Mouse (Mus musculus) telencephalon, adult 2 months (tissue): Measurements from ENCODE around the gene St13.
"Not testable (repeated sequence)": the region's sequence is repeated elsewhere in the genome, so short reads cannot be mapped to it uniquely, and the experiment has no call there.

ENCODE experiments used
- DNase-seq: peaks from one replicate; pipeline ENCODE4 v3.0.0-alpha.2; 2011; ENCODE audit warnings: low read depth, low spot score

The St13 gene

DNA sequence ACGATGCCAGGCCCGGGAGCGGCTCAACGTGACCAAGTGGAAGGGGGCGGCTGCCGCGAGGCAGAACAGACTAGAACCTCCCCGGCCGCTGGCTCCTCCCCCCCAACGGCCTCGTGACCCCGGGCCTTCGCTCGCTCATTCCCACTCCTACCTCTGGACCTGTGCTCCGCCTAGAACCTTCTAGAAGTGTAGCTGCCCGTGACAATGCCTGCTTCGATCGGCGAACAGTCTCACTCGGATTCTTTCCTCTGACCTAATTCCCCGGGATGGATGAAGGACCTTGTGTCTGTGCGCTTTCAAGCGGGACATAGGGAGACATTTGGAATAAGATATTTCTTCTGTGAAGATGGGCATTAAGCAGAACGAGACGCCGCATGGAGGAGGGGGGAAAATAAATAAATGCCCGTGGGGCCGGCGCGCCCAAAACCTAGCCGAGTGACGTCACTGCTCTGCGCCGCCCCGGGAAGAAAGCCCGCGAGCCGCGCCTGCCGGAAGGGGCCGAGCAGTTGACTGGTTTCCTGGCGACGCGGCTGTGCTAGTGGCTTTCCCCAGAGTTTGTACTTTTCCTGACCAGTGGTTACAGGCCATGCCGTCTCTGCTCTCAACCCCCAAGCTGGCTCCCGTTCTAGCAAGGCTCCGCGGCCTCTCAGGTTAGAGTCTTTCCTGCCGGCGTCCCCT lies at the start of gene St13, which contains the start of gene Xpnpep3:
TSS of gene St13 (minus strand) at position 440 of the 678 bp plus-strand sequence.
TSS of gene Xpnpep3 (plus strand) at position 501 of the 678 bp plus-strand sequence.
- DNase-seq, result peak; percentile 93

- DNase-seq, result peak; percentile 50
Observed at GRCm38 (mm10) chr15:81448463-81448862, 48.6 kb upstream of the St13 start.

DNA sequence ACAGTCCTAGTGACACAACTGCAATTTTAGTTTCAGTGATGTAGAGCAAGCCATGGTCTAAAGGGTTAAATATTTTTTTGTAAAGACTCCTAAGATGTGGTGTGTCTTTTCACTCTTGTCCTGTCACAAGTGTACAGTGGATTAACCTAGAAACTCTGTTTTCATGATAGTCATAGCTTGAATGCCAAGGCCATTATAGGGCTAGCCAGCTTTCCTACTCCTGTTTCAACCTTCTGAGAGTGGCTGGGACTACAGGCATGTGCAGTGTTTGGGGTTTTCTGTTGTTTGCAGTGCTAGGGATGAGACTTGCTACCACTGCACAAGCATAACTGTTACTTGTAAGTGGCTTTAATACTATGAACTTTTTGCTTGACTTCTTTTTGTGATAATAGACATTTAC lies 39.4 kb upstream of the St13 start:
- DNase-seq, result no peak

DNA sequence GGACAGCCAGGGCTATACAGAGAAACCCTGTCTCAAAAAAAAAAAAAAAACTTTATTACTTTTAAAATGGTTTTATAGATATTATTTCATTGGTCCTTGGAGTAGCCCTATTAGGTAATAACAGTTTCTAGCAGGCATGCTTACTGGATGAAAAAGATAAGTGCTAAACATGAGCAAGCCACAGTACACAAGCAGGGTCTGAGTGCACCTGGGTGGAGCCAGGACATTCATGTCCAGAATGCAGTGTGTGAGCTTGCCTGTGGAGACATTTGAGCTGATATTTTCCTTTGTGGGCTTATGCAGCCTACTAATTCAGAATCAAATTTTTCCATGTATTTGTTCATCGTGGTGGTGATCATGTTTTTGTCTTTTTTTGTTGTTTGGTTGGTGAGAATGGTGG lies 38.5 kb upstream of the St13 start:
- DNase-seq, result no peak

DNA sequence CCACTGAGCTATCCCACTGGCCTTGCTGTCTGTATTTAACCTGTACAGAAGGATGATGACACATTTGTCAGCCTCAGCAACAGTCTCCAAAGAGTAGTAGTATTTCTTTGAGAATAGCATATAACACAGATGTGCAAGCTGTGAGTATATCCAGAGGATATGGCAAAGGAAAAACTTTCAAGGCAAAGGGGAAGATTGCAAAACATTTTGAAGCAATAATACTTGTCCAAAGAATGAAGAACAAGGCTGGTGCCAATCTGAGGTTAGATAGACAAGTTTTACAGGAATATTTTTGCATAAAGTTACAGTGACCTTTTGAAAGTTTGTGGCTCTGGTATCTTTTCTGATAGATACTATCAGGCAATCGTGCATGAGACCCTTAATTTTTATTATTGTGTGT lies 31.3 kb upstream of the St13 start:
- DNase-seq, result no peak

DNA sequence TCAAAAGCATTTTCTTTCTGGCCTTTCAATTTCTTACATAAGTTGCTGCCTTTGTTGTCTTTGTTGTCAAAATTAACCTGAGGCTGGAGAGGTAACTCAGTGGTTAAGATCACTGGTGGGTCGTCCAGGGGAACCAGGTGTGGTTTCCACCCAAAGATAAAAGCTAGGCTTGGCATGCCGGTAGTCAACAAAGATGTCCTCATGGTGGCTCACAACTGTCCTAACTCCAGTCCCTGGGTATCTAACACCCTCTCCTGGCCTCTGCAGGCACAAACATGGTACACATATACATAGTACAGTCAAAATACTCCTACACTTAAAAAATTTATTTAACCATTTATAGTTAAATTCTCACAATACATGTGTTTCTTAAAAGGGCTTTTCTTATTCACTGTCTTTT lies 28.1 kb upstream of the St13 start:
- DNase-seq, result no peak

DNA sequence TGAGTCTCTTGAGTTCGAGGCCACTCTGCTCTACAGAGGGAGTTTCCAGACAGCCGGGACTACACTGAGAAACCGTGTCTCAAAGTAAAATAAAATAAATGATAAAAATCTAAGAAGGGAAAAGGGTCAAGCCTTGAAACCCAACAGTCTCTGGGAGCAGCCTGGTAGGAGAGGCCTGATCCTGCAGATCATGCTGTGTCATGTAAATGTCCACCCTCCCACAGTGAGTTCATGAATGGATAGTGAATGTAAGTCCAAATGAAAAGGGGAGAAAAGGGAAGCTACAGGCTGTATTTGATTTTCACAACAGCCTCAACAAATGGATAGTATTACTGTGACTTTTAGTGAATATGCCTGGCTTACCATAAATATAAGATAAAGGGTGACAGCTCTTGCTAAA lies 25.4 kb upstream of the St13 start:
- DNase-seq, result no peak

GRCm38 (mm10) chr15:81422156-81422681 lies 22.3 kb upstream of the St13 start:
- no peak for DNase-seq

DNA sequence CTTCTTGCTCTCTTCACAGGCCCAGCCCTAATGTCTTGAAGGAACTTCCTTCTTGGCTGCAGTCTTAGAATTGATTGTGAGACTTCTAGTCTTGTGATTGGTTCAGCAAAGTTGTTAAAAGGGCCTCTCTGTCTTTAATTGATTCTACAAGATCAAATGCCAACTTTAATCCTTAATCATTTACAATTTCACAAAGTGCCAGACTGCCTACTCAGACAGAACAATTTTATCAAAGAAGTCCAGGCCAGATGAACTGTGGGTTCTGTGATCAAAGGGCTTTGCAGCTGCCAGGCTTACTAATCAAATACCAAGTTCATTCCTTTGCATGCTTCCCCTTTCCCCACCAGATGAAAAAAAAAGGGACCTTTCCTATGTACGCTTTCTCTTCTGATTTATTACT lies 21.6 kb upstream of the St13 start:
- peak; percentile 5 for DNase-seq

- DNase-seq, result no peak
Observed at GRCm38 (mm10) chr15:81418065-81418464, 18.2 kb upstream of the St13 start.

GRCm38 (mm10) chr15:81416763-81417310 lies 17.0 kb upstream of the St13 start:
- not testable (repeated sequence) for DNase-seq

- DNase-seq, result no peak
Observed at GRCm38 (mm10) chr15:81408199-81408598, 8.3 kb upstream of the St13 start, which contains the start of gene Dnajb7. TSS of gene Dnajb7 (minus strand) at chr15:81408299.

- no peak for DNase-seq
Observed at GRCm38 (mm10) chr15:81405008-81405407, 5.1 kb upstream of the St13 start.

- DNase-seq, result no peak
Observed at GRCm38 (mm10) chr15:81399297-81399637, 610 bp downstream of the St13 start.

DNA sequence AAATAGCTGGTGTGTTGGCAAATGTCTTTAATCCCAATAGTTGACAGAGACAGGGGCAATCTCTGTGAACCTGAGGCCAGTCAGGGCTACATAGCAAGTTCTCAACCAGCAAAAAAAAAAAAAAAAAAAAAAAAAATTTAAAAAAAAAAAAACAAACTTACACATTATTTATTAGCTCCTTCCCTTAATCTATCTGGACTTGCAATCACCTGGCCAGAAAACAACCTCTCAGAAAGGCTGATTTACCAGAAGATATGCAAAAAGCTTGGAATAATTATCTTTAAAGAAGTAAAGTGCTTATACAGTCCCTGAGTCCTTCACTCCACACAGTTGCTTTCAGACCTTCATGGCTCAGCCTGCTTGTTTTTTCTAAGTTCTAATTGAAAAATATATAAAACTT lies 1.7 kb downstream of the St13 start:
- no peak for DNase-seq

GRCm38 (mm10) chr15:81394211-81394915 lies 5.5 kb downstream of the St13 start:
- DNase-seq, result no peak

GRCm38 (mm10) chr15:81392997-81393396 lies 6.9 kb downstream of the St13 start:
- DNase-seq, result peak; percentile 9

DNA sequence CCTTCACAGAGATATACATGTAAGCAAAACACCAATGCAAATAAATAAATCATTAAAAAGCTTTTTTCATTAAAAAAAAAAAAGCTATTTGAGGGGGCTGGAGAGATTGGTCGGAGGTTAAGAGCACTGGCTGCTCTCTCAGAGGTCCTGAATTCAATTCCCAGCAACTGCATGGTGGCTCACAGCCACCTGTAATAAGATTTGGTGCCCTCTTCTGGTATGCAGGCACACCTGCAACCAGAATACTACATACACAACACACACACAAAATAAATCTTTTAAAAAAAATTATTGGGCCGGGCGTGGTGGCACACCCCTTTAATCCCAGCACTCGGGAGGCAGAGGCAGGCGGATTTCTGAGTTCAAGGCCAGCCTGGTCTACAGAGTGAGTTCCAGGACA lies 13.6 kb downstream of the St13 start:
- DNase-seq, result no peak

- no peak for DNase-seq
Observed at GRCm38 (mm10) chr15:81378845-81379244, 21.0 kb downstream of the St13 start.

- DNase-seq, result no peak
Observed at GRCm38 (mm10) chr15:81374621-81375020, 25.3 kb downstream of the St13 start.

GRCm38 (mm10) chr15:81370356-81370755 lies 29.5 kb downstream of the St13 start:
- no peak for DNase-seq

DNA sequence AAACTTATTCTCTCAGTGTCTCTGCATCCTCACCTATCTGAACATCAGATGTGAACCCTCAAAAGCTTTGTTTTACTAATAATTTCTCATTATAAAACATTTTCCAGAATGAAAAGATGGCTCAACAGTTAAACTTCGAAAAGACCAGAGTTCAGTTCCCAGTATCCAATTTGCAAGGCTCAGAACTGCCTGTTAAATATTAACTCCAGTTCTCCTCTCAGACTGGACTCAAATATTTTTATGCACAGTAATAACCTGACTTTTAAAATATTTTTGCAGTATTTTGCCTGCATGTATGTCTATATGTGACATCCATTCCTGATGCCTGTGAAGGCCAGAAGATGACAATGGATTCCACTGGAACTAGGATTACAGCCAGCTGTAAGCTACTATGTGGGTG lies 31.3 kb downstream of the St13 start:
- no peak for DNase-seq

- no peak for DNase-seq
Observed at GRCm38 (mm10) chr15:81366241-81366640, 33.6 kb downstream of the St13 start.
